Mouse (Mus musculus) megakaryocyte, embryonic 14.5 days (primary cell): Measurements from ENCODE around the gene Scamp4. TPM values are rescaled to one million over a fixed set of nuclear protein-coding genes. Genes with fewer than 3 reads are reported as not detected.

Source experiments
- H3K27me3 ChIP-seq: replicated peaks from 2 replicates; pipeline ENCODE3; 2012; ENCODE audit warnings: inconsistent platforms
- H3K36me3 ChIP-seq: replicated peaks from 2 replicates; pipeline ENCODE3; 2012; ENCODE audit warnings: low read length, inconsistent platforms, mixed read lengths
- H3K4me1 ChIP-seq: 2 replicates; pipeline ENCODE4 v1.6.1; 2012; ENCODE audit warnings: inconsistent platforms
- H3K4me3 ChIP-seq: replicated peaks from 2 replicates; pipeline ENCODE3; 2012; ENCODE audit warnings: moderate library complexity, mild to moderate bottlenecking, inconsistent platforms
- H3K9me3 ChIP-seq: 2 replicates; pipeline ENCODE4 v1.6.1; 2012; ENCODE audit warnings: inconsistent platforms
- FLI1 ChIP-seq: IDR thresholded peaks from 2 replicates; pipeline ENCODE4 v1.6.1; 2012; ENCODE audit warnings: low read length, inconsistent platforms, mixed read lengths
- GATA1 ChIP-seq: IDR thresholded peaks from 3 replicates; pipeline ENCODE4 v1.6.1; 2012; ENCODE audit warnings: mixed read lengths, low read length, inconsistent platforms, borderline replicate concordance
- polyA plus RNA-seq: library from polyadenylated mRNA; stranded (reverse); fragments of >175 nt; gene quantifications from 2 replicates; pipeline ENCODE4 v1.2.3, GENCODE M21; 2012; ENCODE audit warnings: low replicate concordance; ENCODE audit not compliant: insufficient read depth

Scamp4 gene
- polyA plus RNA-seq, 1 experiment, result 31.4 TPM

- peaks cover 83% of the 10 kb centered on the region for H3K4me1 ChIP-seq
- peak overlapping the region; percentile 39 for H3K4me3 ChIP-seq
- peaks cover 63% of the 10 kb centered on the region for H3K36me3 ChIP-seq
- no peaks in the 10 kb centered on the region for H3K9me3 ChIP-seq
- no peaks in the 10 kb centered on the region for H3K27me3 ChIP-seq
- TF ChIP-seq GATA1 (no peak), FLI1 (no peak)
Observed at GRCm38 (mm10) chr10:80609269-80609924, 6.7 kb downstream of the Scamp4 start.

GRCm38 (mm10) chr10:80610116-80610785 lies 7.6 kb downstream of the Scamp4 start:
- Histone ChIP-seq H3K9me3 (no peaks in the 10 kb centered on the region), H3K4me3 (peak overlapping the region; percentile 77), H3K4me1 (peaks cover 81% of the 10 kb centered on the region), H3K36me3 (peaks cover 71% of the 10 kb centered on the region), H3K27me3 (no peaks in the 10 kb centered on the region)
- TF ChIP-seq FLI1 (no peak), GATA1 (no peak)

GRCm38 (mm10) chr10:80611024-80611423 lies 8.4 kb downstream of the Scamp4 start:
- H3K4me3 ChIP-seq, result peak overlapping the region; percentile 77
- TF ChIP-seq GATA1 (no peak), FLI1 (no peak)
- peaks cover 76% of the 10 kb centered on the region for H3K36me3 ChIP-seq
- H3K9me3 ChIP-seq, result no peaks in the 10 kb centered on the region
- H3K27me3 ChIP-seq, result no peaks in the 10 kb centered on the region
- H3K4me1 ChIP-seq, result peaks cover 84% of the 10 kb centered on the region

DNA sequence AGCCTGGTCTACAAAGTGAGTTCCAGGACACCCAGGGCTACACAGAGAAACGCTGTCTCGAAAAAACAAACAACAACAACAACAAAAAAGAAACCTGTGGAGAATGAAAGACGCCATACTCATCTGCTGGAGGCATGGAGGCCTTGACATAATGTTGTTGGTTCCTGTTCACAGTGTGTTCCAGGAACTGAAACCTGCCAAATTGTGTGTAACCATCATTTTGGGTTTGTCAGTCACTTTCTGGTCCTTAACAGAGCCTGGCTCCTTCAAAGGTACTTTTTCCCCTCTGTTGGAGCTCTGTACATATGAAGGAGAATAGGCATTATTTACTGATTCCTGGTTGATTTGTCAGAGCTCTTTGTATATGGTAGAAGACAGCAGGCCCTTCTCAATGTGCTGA lies 9.2 kb downstream of the Scamp4 start:
- Histone ChIP-seq H3K9me3 (no peaks in the 10 kb centered on the region), H3K4me3 (no peak overlapping the region), H3K36me3 (peaks cover 72% of the 10 kb centered on the region), H3K27me3 (no peaks in the 10 kb centered on the region), H3K4me1 (peaks cover 82% of the 10 kb centered on the region)
- TF ChIP-seq GATA1, result no peak
- TF ChIP-seq FLI1, result no peak

- TF ChIP-seq GATA1, result no peak
- TF ChIP-seq FLI1, result no peak
- peaks cover 77% of the 10 kb centered on the region for H3K4me1 ChIP-seq
- peaks cover 56% of the 10 kb centered on the region for H3K36me3 ChIP-seq
Observed at GRCm38 (mm10) chr10:80613821-80614220, 11.1 kb downstream of the Scamp4 start.

DNA sequence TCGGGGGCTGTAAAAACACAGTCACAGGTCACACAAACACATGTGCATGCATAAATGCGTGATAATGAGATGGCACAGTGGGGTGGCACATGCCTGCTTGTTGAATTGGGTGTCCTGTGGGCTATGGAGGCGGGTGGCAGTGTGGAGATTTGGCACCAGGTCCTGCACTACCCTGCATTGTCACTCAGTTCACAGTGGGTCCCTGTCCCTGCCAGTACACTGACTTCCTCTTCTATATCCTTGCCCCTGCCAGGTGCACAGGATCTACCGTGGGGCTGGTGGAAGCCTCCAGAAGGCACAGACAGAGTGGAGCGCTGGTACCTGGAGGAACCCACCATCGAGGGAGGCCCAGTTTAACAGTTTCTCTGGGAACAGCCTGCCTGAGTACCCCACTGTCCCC lies 11.7 kb downstream of the Scamp4 start:
- no peak for TF ChIP-seq FLI1
- no peak for TF ChIP-seq GATA1
- Histone ChIP-seq H3K27me3 (no peaks in the 10 kb centered on the region), H3K4me1 (peaks cover 73% of the 10 kb centered on the region), H3K36me3 (peaks cover 50% of the 10 kb centered on the region), H3K4me3 (no peak overlapping the region), H3K9me3 (no peaks in the 10 kb centered on the region)

More at GRCm38 (mm10) chr10:80613821-80614220, 11.1 kb downstream of the Scamp4 start:
- Histone ChIP-seq H3K27me3 (no peaks in the 10 kb centered on the region), H3K9me3 (no peaks in the 10 kb centered on the region), H3K4me3 (no peak overlapping the region)

DNA sequence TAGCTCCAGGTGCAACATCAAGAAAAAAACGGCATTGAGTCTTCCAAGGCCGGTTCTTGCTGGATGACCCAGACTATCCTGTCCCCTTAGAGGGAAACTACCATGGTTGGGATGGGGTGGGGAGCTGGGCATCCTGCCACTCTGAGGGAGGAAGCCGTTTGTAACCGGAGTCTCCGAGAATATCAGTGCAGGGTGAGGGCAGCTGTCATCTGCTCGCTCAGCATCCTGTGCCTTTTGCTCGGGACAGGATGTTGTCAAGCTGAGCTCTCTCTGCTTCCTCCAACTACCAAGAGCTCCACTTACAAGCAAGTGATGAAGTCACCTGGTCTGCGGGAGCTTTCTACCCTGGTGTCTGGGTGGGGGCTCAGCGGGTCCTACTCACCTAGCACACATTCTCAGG lies 15.5 kb downstream of the Scamp4 start:
- Histone ChIP-seq H3K36me3 (peaks cover 35% of the 10 kb centered on the region), H3K27me3 (no peaks in the 10 kb centered on the region), H3K4me3 (peak overlapping the region; percentile 56), H3K9me3 (no peaks in the 10 kb centered on the region), H3K4me1 (peaks cover 64% of the 10 kb centered on the region)
- TF ChIP-seq FLI1 (no peak), GATA1 (no peak)

GRCm38 (mm10) chr10:80619465-80620244 lies 17.0 kb downstream of the Scamp4 start:
- no peaks in the 10 kb centered on the region for H3K27me3 ChIP-seq
- no peaks in the 10 kb centered on the region for H3K9me3 ChIP-seq
- H3K4me3 ChIP-seq, result no peak overlapping the region
- peaks cover 29% of the 10 kb centered on the region for H3K36me3 ChIP-seq
- peaks cover 70% of the 10 kb centered on the region for H3K4me1 ChIP-seq
- no peak for TF ChIP-seq FLI1
- TF ChIP-seq GATA1, result no peak

GRCm38 (mm10) chr10:80620365-80620764 lies 17.7 kb downstream of the Scamp4 start:
- no peak overlapping the region for H3K4me3 ChIP-seq
- H3K36me3 ChIP-seq, result peaks cover 29% of the 10 kb centered on the region
- no peaks in the 10 kb centered on the region for H3K27me3 ChIP-seq
- no peak for TF ChIP-seq GATA1
- no peak for TF ChIP-seq FLI1
- peaks cover 72% of the 10 kb centered on the region for H3K4me1 ChIP-seq
- no peaks in the 10 kb centered on the region for H3K9me3 ChIP-seq
